Mouse (Mus musculus) WW6 (cell line): ENCODE measurements around the gene BC051019.

Experiments used
- DNase-seq: peaks from one replicate; pipeline ENCODE4 v3.0.0-alpha.2; 2013; ENCODE audit warnings: low read depth, low spot score

The BC051019 gene

GRCm38 (mm10) chr7:109708961-109709382 lies 14.7 kb downstream of the BC051019 start:
- DNase-seq: no peak

DNA sequence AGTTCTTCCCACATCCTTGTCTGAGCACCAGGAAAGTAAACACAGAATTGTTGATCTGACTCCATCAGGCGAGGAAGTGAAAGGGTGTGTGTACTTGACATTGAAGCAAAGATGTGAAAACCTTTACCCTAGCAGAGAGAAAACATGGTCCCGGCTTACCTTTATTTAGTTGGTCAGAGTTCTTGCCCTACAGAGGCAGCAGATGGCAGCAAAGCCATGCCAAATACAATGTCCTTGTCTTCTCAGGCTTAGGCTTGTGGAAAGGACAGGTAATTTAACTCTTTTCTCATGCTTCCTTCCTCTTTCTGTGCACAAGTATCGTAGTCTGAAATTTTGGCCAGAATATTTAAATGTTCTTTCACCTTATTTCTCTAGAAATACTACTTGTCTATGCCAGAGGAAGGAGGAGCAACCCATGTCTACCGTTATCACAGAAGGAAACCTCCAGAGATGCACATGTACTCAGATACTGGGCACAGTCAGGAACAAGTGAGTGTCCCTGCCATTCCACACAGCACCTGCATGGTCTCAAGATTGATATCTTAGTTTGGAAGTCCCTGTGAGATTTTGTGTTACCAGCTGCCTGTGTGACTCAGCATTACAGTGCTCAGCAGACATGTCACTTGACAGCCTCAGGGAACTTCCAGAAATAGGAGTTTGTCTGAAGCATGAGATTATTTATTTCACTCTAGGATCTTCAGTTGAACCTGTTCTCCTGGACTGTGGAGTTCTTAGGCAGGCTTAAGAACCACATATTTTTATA lies 16.4 kb downstream of the BC051019 start:
- no peak for DNase-seq

GRCm38 (mm10) chr7:109704461-109704860 lies 19.2 kb downstream of the BC051019 start:
- DNase-seq: no peak

DNA sequence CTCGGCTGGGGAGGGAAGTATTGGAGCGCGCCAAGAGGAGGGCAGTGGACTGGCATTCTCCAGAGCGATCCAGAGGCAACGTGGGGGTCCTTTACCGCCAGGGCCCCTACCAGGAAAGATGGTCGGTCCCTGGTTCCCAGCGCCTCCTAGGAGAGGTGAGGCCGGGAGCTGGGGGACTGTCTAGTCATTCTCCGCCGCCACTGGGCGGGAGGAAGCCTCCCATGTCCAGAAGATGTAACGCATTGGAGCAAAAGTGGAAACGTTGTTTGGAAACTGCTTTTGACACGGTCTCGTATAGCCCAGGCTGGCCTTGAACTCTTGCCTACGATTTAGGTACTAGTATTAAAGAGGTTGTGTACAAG lies 19.7 kb downstream of the BC051019 start:
- DNase-seq: no peak

DNA sequence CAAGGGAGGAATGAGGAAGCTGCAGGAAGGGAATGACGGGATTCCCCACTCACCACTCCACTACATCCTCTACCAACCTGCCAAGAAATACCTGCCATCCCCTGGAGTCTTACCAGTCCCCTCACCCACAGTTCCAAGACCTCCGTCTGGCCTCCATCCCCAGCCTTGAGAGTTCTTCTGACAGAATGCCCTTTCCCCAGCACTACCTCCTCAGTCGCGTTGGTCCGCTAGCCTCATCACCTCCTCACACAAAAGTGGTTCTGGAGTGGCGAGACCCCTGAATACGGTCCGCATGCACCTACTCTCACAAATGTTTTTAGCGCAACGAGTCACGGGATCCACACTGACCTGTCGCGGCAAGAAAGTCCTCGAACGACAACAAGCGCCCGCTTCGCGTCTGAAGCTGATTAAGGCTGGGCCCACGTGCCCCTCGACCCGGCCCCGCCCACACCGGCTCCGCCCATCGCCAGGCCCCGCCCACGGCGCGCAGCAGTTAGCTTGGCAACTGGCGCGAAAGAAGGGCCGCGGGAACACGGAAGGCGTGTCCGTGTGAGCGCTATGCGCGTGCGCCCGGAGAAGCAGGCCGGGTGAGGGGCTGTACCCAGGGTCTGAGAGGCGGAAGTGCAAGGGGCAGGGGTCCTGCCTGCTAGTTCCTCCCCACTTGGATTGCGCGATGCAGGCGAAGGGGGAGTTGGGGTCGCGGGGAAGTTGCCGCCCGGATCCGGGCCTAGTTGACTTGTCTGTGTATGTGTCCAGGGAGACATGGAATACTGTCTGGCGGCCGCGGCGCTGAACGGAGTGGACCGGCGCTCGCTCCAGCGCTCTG lies 20.2 kb downstream of the BC051019 start, which contains the start of the genes St5 and Akip1:
TSS of gene St5 (minus strand) at position 416 of the 826 bp plus-strand sequence.
TSS of gene Akip1 (plus strand) at position 501 of the 826 bp plus-strand sequence.
- peak; percentile 96 for DNase-seq

DNA sequence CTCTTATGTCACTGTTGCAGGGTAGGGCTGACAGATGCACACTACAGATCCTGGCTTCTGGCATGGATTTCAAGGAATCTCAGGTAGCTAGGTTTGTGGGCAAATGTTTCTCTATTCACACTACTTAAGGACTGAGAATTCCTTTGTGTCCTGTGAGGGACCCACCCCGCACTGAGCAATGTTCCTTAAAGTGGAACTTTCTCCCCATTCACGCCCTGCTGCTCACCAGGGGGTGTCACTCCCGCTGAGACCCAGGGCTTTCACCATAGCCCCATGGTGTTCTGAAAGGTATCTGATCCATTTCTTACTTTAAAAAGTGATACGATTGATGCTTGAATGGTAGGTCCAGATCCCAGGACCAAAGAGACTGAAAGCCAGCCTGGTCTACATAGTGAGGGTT lies 20.9 kb downstream of the BC051019 start:
- DNase-seq: no peak

GRCm38 (mm10) chr7:109700213-109700612 lies 23.4 kb downstream of the BC051019 start:
- DNase-seq: peak; percentile 50

GRCm38 (mm10) chr7:109695339-109695726 lies 28.3 kb downstream of the BC051019 start:
- no peak for DNase-seq

- DNase-seq: no peak
Measured at GRCm38 (mm10) chr7:109694576-109695338, 28.9 kb downstream of the BC051019 start.

DNA sequence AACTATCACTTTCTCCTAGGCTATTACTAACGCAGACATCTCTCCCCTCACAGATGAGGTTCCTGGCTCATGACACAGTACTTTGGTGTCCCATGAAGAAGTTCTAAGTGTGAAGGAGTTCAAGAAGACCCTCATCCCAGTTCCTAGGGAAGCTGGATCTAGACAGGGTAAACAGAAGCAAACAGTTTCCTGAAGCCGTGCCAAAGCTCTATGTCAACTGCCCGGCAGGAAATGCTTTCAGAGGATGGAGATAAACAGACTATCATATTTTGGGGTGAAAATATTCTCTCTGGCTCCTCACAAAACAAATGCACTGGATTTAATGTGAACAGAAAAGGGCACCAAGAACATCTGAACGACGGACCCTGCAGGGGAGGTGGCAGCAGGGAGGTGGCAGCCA lies 32.7 kb downstream of the BC051019 start:
- no peak for DNase-seq

GRCm38 (mm10) chr7:109690101-109690500 lies 33.5 kb downstream of the BC051019 start:
- DNase-seq: no peak

DNA sequence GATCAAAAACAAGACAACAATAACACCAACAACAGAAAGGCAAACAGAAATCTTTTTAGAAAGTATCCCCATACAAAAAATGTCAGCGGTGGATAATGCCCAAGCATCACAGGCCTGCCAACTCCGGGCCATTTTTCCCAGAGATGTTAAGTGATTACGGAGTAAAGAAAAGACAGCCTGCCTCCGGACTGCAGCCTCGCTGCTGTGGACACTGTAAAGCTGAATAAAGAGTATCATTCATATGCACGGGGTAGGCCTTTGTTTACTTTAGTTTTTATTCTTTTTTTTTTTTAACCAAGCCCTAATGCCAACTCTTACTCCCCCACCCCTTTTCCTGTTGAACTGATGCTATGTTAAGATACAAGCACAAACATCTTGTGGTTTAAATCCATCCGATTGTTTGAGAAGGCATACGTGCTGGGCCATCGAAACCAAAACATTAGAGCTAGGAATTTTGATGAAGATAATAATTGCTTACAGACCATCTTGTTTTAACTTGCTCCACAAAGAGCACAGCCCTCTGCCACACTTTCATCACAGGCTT lies 37.0 kb downstream of the BC051019 start:
- no peak for DNase-seq

DNA sequence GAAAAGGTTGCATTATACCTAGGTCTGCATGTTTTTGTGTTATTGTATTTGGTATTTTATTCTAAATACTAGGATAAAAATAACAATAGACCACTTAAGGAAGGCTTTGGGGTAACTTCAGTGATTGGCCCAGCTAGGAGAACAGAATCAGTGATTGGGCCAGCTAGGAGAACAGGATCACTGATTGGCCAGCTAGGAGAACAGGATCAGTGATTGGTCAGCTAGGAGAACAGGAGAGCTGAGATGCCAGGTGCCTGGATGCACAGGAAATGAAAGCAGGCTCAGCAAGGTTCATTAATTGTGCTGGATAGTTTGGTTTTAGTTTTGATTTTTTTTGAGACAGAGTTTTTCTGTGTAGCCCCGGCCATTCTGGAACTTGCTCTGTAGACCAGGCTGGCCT lies 42.8 kb downstream of the BC051019 start:
- DNase-seq: no peak

GRCm38 (mm10) chr7:109680284-109680683 lies 43.4 kb downstream of the BC051019 start:
- DNase-seq: no peak

DNA sequence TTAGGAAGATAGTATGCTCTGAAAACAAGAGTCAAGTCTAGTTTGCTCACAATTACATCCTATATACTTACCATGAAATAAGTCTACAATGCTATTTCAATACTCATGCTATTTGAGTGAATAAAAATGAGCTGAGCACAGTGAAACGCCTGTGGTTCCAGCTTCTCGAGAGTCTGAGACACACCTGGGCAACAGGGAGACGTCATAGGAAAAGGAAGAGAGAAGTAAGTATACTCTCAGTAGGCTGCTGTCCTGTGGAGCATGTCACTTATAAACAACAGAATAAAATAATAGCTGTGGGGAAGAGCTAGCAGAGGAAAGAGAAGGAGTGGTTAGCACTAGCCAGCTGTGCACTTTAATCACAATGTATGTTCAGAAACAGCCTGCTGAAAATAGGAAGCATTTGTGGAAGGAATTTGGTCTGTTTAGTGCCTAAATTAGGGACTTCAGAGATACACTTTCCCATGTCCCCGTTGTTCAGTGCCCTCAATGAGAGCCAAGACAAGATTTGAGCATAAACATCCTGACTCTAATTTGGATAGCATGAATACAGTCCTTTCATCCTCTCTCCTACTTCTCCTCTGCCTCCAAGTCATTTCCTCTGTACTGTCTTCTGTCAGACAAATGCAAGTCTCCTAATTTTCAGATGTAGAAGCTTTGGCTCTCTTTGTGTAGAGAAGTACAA lies 48.6 kb downstream of the BC051019 start:
- DNase-seq: no peak

- no peak for DNase-seq
Measured at GRCm38 (mm10) chr7:109671581-109672471, 51.8 kb downstream of the BC051019 start.

DNA sequence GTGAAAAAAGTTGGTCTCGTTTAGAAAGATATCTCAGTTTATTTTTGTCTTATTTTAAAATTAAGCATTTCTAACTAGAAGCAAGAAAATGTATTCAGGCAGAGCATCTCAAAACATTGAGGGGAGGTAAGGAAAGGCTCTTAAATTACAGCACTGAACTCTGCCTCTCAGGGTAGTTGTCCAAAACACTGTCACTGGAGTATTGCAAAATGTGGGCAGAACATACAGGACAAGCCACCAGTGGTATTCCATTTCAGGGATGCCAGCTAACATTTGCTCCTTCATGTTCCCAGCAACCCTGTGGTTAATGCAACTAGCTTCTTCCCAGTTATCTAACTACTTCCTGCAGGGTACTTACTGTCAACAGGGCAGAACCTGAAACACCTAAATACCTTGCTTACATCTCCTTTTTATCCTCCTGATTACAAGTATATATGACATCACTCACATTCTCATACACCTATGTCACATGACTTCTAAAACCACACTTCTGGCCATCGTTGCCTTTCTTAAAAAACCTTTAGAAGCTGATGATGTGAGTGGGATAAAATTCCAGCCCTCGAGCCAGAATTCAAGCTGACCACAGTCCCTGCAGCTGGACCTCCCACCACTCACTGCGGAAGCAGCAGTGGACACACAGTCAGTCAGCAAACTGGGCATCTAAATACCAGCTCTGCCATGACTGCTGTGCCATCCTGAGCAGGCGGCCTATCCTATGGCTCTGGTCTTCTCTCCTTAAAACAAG lies 54.1 kb downstream of the BC051019 start:
- DNase-seq: no peak

DNA sequence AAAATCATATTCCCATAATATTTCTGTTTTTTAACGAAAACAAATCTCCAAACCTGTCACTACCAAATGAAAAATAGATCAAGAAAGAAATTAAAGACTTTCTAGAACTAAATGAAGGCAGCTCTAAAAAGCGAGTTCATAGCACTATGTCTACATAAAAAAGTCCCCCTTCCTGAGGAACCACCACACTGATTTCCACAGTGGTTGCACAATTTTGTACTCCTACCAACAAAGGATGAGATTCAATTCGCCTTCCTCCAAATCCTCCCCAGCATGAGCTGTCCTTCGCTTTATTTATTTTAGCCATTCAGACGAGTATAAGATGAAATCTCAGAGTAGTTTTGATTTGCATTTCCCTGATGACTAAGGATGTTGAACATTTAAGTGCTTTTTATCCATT lies 57.0 kb downstream of the BC051019 start:
- no peak for DNase-seq

DNA sequence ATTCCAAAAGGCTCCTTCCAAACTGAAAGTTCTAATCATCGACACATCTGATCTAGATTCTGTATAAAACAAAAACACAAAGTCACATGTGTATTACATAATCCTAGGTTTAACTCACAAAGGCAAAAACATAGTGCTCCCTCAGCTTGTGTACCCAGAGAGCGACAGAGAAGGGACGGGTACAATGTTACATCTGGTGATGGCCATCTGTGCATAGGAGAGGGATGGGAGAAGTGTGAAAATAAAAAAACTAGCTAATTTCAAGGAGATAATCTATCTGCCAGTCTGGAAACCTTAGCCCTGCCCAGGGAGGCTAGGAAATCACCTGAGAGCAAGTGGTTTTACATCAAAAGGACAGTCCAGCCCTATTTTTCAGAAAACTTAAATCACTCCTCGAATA lies 61.0 kb downstream of the BC051019 start:
- DNase-seq: no peak
